Mouse (Mus musculus): Measurements from ENCODE around the gene Jph2. TPM values are rescaled to one million over a fixed set of nuclear protein-coding genes. Genes with fewer than 3 reads are reported as not detected.

Jph2 gene
- polyA plus RNA-seq, 1 experiment from 2014 or later: 3.3 TPM

- WGBS: 49% methylated on average over 4 of the region's 4 CpGs
- Histone ChIP-seq H3K36me3 (ENCODE audit: insufficient read depth, low read length) (no peaks in the 10 kb centered on the region), H3K27ac (ENCODE audit: low read length) (no peak overlapping the region), H3K4me3 (ENCODE audit: low read length) (no peak overlapping the region), H3K9ac (replicated peaks; ENCODE audit: low read length) (no peak overlapping the region), H3K4me1 (ENCODE audit: insufficient read depth, low read length) (no peaks in the 10 kb centered on the region), H3K4me2 (replicated peaks; ENCODE audit: low read depth, low read length) (no peak overlapping the region), H3K27me3 (ENCODE audit: insufficient read depth, low read length) (no peaks in the 10 kb centered on the region), H3K9me3 (ENCODE audit: low read length) (no peaks in the 10 kb centered on the region)
- no peak for ATAC-seq (ENCODE audit: low FRiP score, low TSS enrichment)
These were observed 30.7 kb upstream of the Jph2 start for GRCm38 (mm10) chr2:163428346-163429011.

GRCm38 (mm10) chr2:163424597-163424996 is 26.8 kb upstream of the Jph2 start, which contains the start of gene Oser1:
Oser1 (minus strand) TSS chr2:163424697.
- WGBS: 82% methylated on average over 6 of the region's 6 CpGs
- no peak within 1 kb of the TSS for H3K27ac ChIP-seq (ENCODE audit: low read length)
- no peaks in the 10 kb centered on the region for H3K27me3 ChIP-seq (ENCODE audit: insufficient read depth, low read length)
- no peaks in the 10 kb centered on the region for H3K9me3 ChIP-seq (ENCODE audit: low read length)
- H3K4me3 ChIP-seq (ENCODE audit: low read length): no peak within 1 kb of the TSS
- no peak within 1 kb of the TSS for H3K9ac ChIP-seq (replicated peaks; ENCODE audit: low read length)
- peaks cover 10% of the 10 kb centered on the region for H3K4me1 ChIP-seq (ENCODE audit: insufficient read depth, low read length)
- H3K36me3 ChIP-seq (ENCODE audit: insufficient read depth, low read length): no peaks in the 10 kb centered on the region
- no peak for ATAC-seq (ENCODE audit: low FRiP score, low TSS enrichment)
- no peak within 1 kb of the TSS for H3K4me2 ChIP-seq (replicated peaks; ENCODE audit: low read depth, low read length)

- H3K27ac ChIP-seq (ENCODE audit: low read length): no peak overlapping the region
- no peaks in the 10 kb centered on the region for H3K9me3 ChIP-seq (ENCODE audit: low read length)
- ATAC-seq (ENCODE audit: low FRiP score, low TSS enrichment): no peak
- no peak overlapping the region for H3K4me2 ChIP-seq (replicated peaks; ENCODE audit: low read depth, low read length)
- H3K27me3 ChIP-seq (ENCODE audit: insufficient read depth, low read length): no peaks in the 10 kb centered on the region
- peaks cover 14% of the 10 kb centered on the region for H3K4me1 ChIP-seq (ENCODE audit: insufficient read depth, low read length)
- no peaks in the 10 kb centered on the region for H3K36me3 ChIP-seq (ENCODE audit: insufficient read depth, low read length)
- WGBS: 78% methylated on average over 9 of the region's 9 CpGs
- H3K4me3 ChIP-seq (ENCODE audit: low read length): no peak overlapping the region
- no peak overlapping the region for H3K9ac ChIP-seq (replicated peaks; ENCODE audit: low read length)
These were observed 25.3 kb upstream of the Jph2 start for GRCm38 (mm10) chr2:163422895-163423660.

- no peaks in the 10 kb centered on the region for H3K9me3 ChIP-seq (ENCODE audit: low read length)
- ATAC-seq (ENCODE audit: low FRiP score, low TSS enrichment): no peak
- H3K4me1 ChIP-seq (ENCODE audit: insufficient read depth, low read length): peaks cover 22% of the 10 kb centered on the region
- no peaks in the 10 kb centered on the region for H3K36me3 ChIP-seq (ENCODE audit: insufficient read depth, low read length)
- peak overlapping the region; percentile 85 for H3K9ac ChIP-seq (replicated peaks; ENCODE audit: low read length)
- WGBS: 30% methylated on average over 10 of the region's 10 CpGs
- no peak overlapping the region for H3K27ac ChIP-seq (ENCODE audit: low read length)
- H3K4me2 ChIP-seq (replicated peaks; ENCODE audit: low read depth, low read length): peak overlapping the region; percentile 73
- H3K27me3 ChIP-seq (ENCODE audit: insufficient read depth, low read length): no peaks in the 10 kb centered on the region
- peak overlapping the region; percentile 70 for H3K4me3 ChIP-seq (ENCODE audit: low read length)
These were observed 22.6 kb upstream of the Jph2 start for GRCm38 (mm10) chr2:163420366-163420886.

GRCm38 (mm10) chr2:163419346-163420045 is 21.7 kb upstream of the Jph2 start:
- no peaks in the 10 kb centered on the region for H3K27me3 ChIP-seq (ENCODE audit: insufficient read depth, low read length)
- peak; percentile 99 for ATAC-seq (ENCODE audit: low FRiP score, low TSS enrichment)
- H3K4me2 ChIP-seq (replicated peaks; ENCODE audit: low read depth, low read length): peak overlapping the region; percentile 73
- 0 out of 2 replicates have a peak, but pooled peaks cover 2% of the 10 kb centered on the region for H3K36me3 ChIP-seq (ENCODE audit: insufficient read depth, low read length)
- H3K4me3 ChIP-seq (ENCODE audit: low read length): peak overlapping the region; percentile 70
- peak overlapping the region; percentile 90 for H3K9ac ChIP-seq (replicated peaks; ENCODE audit: low read length)
- H3K9me3 ChIP-seq (ENCODE audit: low read length): no peaks in the 10 kb centered on the region
- peak overlapping the region; percentile 86 for H3K27ac ChIP-seq (ENCODE audit: low read length)
- peaks cover 22% of the 10 kb centered on the region for H3K4me1 ChIP-seq (ENCODE audit: insufficient read depth, low read length)
- WGBS: under 1% methylated on average over 65 of the region's 71 CpGs

- Histone ChIP-seq H3K27me3 (ENCODE audit: insufficient read depth, low read length) (no peaks in the 10 kb centered on the region), H3K9ac (replicated peaks; ENCODE audit: low read length) (peak overlapping the region; percentile 90), H3K36me3 (ENCODE audit: insufficient read depth, low read length) (0 out of 2 replicates have a peak, but pooled peaks cover 6% of the 10 kb centered on the region), H3K4me2 (replicated peaks; ENCODE audit: low read depth, low read length) (peak overlapping the region; percentile 71), H3K27ac (ENCODE audit: low read length) (peak overlapping the region; percentile 86), H3K9me3 (ENCODE audit: low read length) (no peaks in the 10 kb centered on the region), H3K4me3 (ENCODE audit: low read length) (peak overlapping the region; percentile 70), H3K4me1 (ENCODE audit: insufficient read depth, low read length) (peaks cover 22% of the 10 kb centered on the region)
- peak; percentile 72; the same call in 1 of the 2 replicates for ATAC-seq (ENCODE audit: low FRiP score, low TSS enrichment)
- WGBS: under 1% methylated on average over 34 of the region's 50 CpGs
These were observed 21.1 kb upstream of the Jph2 start for GRCm38 (mm10) chr2:163418841-163419345.

- Histone ChIP-seq H3K4me1 (ENCODE audit: insufficient read depth, low read length) (peaks cover 22% of the 10 kb centered on the region), H3K4me2 (replicated peaks; ENCODE audit: low read depth, low read length) (peak overlapping the region; percentile 71), H3K4me3 (ENCODE audit: low read length) (peak overlapping the region; percentile 70), H3K9me3 (ENCODE audit: low read length) (no peaks in the 10 kb centered on the region), H3K36me3 (ENCODE audit: insufficient read depth, low read length) (peaks cover 13% of the 10 kb centered on the region; the same call in 1 of the 2 replicates), H3K27ac (ENCODE audit: low read length) (no peak overlapping the region), H3K27me3 (ENCODE audit: insufficient read depth, low read length) (no peaks in the 10 kb centered on the region), H3K9ac (replicated peaks; ENCODE audit: low read length) (peak overlapping the region; percentile 90; the same call in 1 of the 2 replicates)
- ATAC-seq (ENCODE audit: low FRiP score, low TSS enrichment): no peak
These were observed 20.0 kb upstream of the Jph2 start for GRCm38 (mm10) chr2:163417830-163418229.

GRCm38 (mm10) chr2:163417026-163417425 is 19.2 kb upstream of the Jph2 start:
- WGBS: 89% methylated on average over 6 of the region's 6 CpGs
- Histone ChIP-seq H3K27ac (ENCODE audit: low read length) (no peak overlapping the region), H3K4me1 (ENCODE audit: insufficient read depth, low read length) (peaks cover 22% of the 10 kb centered on the region), H3K9me3 (ENCODE audit: low read length) (no peaks in the 10 kb centered on the region), H3K36me3 (ENCODE audit: insufficient read depth, low read length) (peaks cover 13% of the 10 kb centered on the region; the same call in 1 of the 2 replicates), H3K4me3 (ENCODE audit: low read length) (no peak overlapping the region), H3K9ac (replicated peaks; ENCODE audit: low read length) (no peak overlapping the region), H3K4me2 (replicated peaks; ENCODE audit: low read depth, low read length) (no peak overlapping the region), H3K27me3 (ENCODE audit: insufficient read depth, low read length) (no peaks in the 10 kb centered on the region)
- ATAC-seq (ENCODE audit: low FRiP score, low TSS enrichment): no peak

GRCm38 (mm10) chr2:163412846-163413590 is 15.2 kb upstream of the Jph2 start:
- no peak overlapping the region for H3K4me3 ChIP-seq (ENCODE audit: low read length)
- H3K9ac ChIP-seq (replicated peaks; ENCODE audit: low read length): no peak overlapping the region
- no peak overlapping the region for H3K27ac ChIP-seq (ENCODE audit: low read length)
- no peaks in the 10 kb centered on the region for H3K9me3 ChIP-seq (ENCODE audit: low read length)
- ATAC-seq (ENCODE audit: low FRiP score, low TSS enrichment): no peak
- no peak overlapping the region for H3K4me2 ChIP-seq (replicated peaks; ENCODE audit: low read depth, low read length)
- peaks cover 30% of the 10 kb centered on the region for H3K36me3 ChIP-seq (ENCODE audit: insufficient read depth, low read length)
- WGBS: 86% methylated on average over 9 of the region's 9 CpGs
- peaks cover 8% of the 10 kb centered on the region for H3K4me1 ChIP-seq (ENCODE audit: insufficient read depth, low read length)
- no peaks in the 10 kb centered on the region for H3K27me3 ChIP-seq (ENCODE audit: insufficient read depth, low read length)

All from kidney, embryonic 16.5 days (tissue).